Mouse (Mus musculus) cerebellum, postnatal 25 days (tissue): Measurements from ENCODE around the gene Zfp109.

Experiments used
- DNase-seq, 2 experiments: peaks; one replicate each; pipeline ENCODE4 v3.0.0; 2021; ENCODE audit warnings: mixed read lengths in 2 of 2

The Zfp109 gene

GRCm38 (mm10) chr7:24207488-24208261 lies 29.7 kb downstream of the Zfp109 start:
- peak; percentile 74 to 81 for DNase-seq

- no peak for DNase-seq
Measured at GRCm38 (mm10) chr7:24196961-24197360, 40.4 kb downstream of the Zfp109 start.

GRCm38 (mm10) chr7:24193157-24193556 lies 44.2 kb downstream of the Zfp109 start:
- no peak for DNase-seq

- DNase-seq = no peak
Measured at GRCm38 (mm10) chr7:24191361-24191760, 46.0 kb downstream of the Zfp109 start.

- no peak for DNase-seq
Measured at GRCm38 (mm10) chr7:24189571-24189944, 47.8 kb downstream of the Zfp109 start.

- no peak for DNase-seq
Measured at GRCm38 (mm10) chr7:24188901-24189570, 48.3 kb downstream of the Zfp109 start.

- no peak for DNase-seq
Measured at GRCm38 (mm10) chr7:24187611-24188010, 49.7 kb downstream of the Zfp109 start.
